In genomic region chr15:92629172-92629571, GRCm38 (mm10) we compare ENCODE assay signal across 29 mouse cellular contexts.
A peak's percentile ranks its signal among the peaks of the same experiment; 100 is the strongest.
DNase-seq lines count a peak whose midpoint lies in the region; ATAC-seq lines count a peak whose summit lies in the region.
"Had no signal": no experiment of that assay in that cellular context is flagged by ENCODE, and none has a peak within 500 bp of the region (broad histone marks: within the 10 kb centered on the region; RNA-seq: fewer than 3 reads in every experiment).

No protein-coding gene starts in this region.

- 5% methylated on average over 2 of the region's 2 CpGs for WGBS in heart, embryonic 11.5 days (ENCODE audit: insufficient replicate concordance)
- WGBS in heart, embryonic 16.5 days: 2% methylated on average over 2 of the region's 2 CpGs
- 17% methylated on average over 2 of the region's 2 CpGs for WGBS in hindbrain, embryonic 13.5 days
- 20% methylated on average over 2 of the region's 2 CpGs for WGBS in hindbrain, embryonic 16.5 days
- 19% methylated on average over 2 of the region's 2 CpGs for WGBS in midbrain, embryonic 14.5 days
- 33% methylated on average over 2 of the region's 2 CpGs for WGBS in midbrain, embryonic 11.5 days

- H3K36me3 ChIP-seq in heart, embryonic 11.5 days (ENCODE audit: control insufficient read depth, insufficient read depth, low read length): no peaks in the 10 kb centered on the region
- no peaks in the 10 kb centered on the region for H3K36me3 ChIP-seq in heart, embryonic 16.5 days (ENCODE audit: control insufficient read depth, insufficient read depth)
- H3K36me3 ChIP-seq in hindbrain, embryonic 13.5 days: no peaks in the 10 kb centered on the region
- no peaks in the 10 kb centered on the region for H3K36me3 ChIP-seq in hindbrain, embryonic 16.5 days (ENCODE audit: control insufficient read depth, insufficient read depth, low read length)
- H3K36me3 ChIP-seq in midbrain, embryonic 14.5 days (ENCODE audit: control insufficient read depth, insufficient read depth, low read length): no peaks in the 10 kb centered on the region
- no peaks in the 10 kb centered on the region for H3K36me3 ChIP-seq in midbrain, embryonic 11.5 days (ENCODE audit: control insufficient read depth, insufficient read depth, low read length)
- H3K36me3 ChIP-seq: embryonic facial prominence, embryonic 10.5 days; embryonic facial prominence, embryonic 15.5 days; forebrain, embryonic 12.5 days; G1E; limb, embryonic 13.5 days; neural tube, embryonic 12.5 days had no signal

- intact Hi-C loops in heart, postnatal 14 days (cut with DNase I): no loop called here
- intact Hi-C loops in heart, postnatal 25 days (cut with DNase I): no loop called here

- no peak overlapping the region for H3K4me3 ChIP-seq in heart, embryonic 11.5 days (ENCODE audit: low read depth, low read length)
- H3K4me3 ChIP-seq in heart, embryonic 16.5 days (ENCODE audit: low read length): no peak overlapping the region
- H3K4me3 ChIP-seq in hindbrain, embryonic 13.5 days: no peak overlapping the region
- no peak overlapping the region for H3K4me3 ChIP-seq in hindbrain, embryonic 16.5 days (ENCODE audit: low read length)
- no peak overlapping the region for H3K4me3 ChIP-seq in midbrain, embryonic 14.5 days (replicated peaks; ENCODE audit: low read depth, low read length)
- H3K4me3 ChIP-seq in midbrain, embryonic 11.5 days (ENCODE audit: low read depth, low read length): no peak overlapping the region
- H3K4me3 ChIP-seq: embryonic facial prominence, embryonic 10.5 days; embryonic facial prominence, embryonic 15.5 days; forebrain, embryonic 12.5 days; limb, embryonic 13.5 days; neural tube, embryonic 12.5 days had no signal

- no peak overlapping the region for H3K27ac ChIP-seq in heart, embryonic 11.5 days (ENCODE audit: low read depth, low read length)
- no peak overlapping the region for H3K27ac ChIP-seq in heart, embryonic 16.5 days (ENCODE audit: low read length)
- H3K27ac ChIP-seq in hindbrain, embryonic 13.5 days: peak overlapping the region; percentile 20; the same call in 1 of the 2 replicates
- no peak overlapping the region for H3K27ac ChIP-seq in hindbrain, embryonic 16.5 days (ENCODE audit: low read depth, low read length)
- 0 out of 2 replicates have a peak overlapping the region, but pooled peaks have one; percentile 15 for H3K27ac ChIP-seq in midbrain, embryonic 14.5 days (replicated peaks; ENCODE audit: low read depth, low read length)
- no peak overlapping the region for H3K27ac ChIP-seq in midbrain, embryonic 11.5 days (ENCODE audit: low read depth, low read length)
- H3K27ac ChIP-seq: embryonic facial prominence, embryonic 10.5 days; embryonic facial prominence, embryonic 15.5 days; forebrain, embryonic 12.5 days; kidney, postnatal 0 days; limb, embryonic 13.5 days; macrophage; neural tube, embryonic 12.5 days; stomach, postnatal 0 days had no signal

- peak; percentile 61 for ATAC-seq in heart, embryonic 11.5 days (replicated peaks; ENCODE audit: insufficient number of reproducible peaks, low FRiP score, low TSS enrichment)
- peak; percentile 75 for ATAC-seq in heart, embryonic 16.5 days (replicated peaks; ENCODE audit: extremely low read depth, insufficient read depth, low FRiP score)
- ATAC-seq in hindbrain, embryonic 13.5 days (ENCODE audit: low FRiP score): no peak
- no peak for ATAC-seq in hindbrain, embryonic 16.5 days
- ATAC-seq in midbrain, embryonic 14.5 days (ENCODE audit: low FRiP score, low TSS enrichment): no peak
- no peak for ATAC-seq in midbrain, embryonic 11.5 days (ENCODE audit: low FRiP score)
- ATAC-seq: forebrain, postnatal 0 days; intestine, embryonic 16.5 days had no signal

- H3K4me1 ChIP-seq in heart, embryonic 11.5 days (ENCODE audit: control insufficient read depth, insufficient read depth, low read length): peaks cover 20% of the 10 kb centered on the region
- peaks cover 16% of the 10 kb centered on the region for H3K4me1 ChIP-seq in heart, embryonic 16.5 days (ENCODE audit: control insufficient read depth, insufficient read depth, low read length)
- H3K4me1 ChIP-seq in hindbrain, embryonic 13.5 days (replicated peaks): peaks cover 25% of the 10 kb centered on the region
- H3K4me1 ChIP-seq in hindbrain, embryonic 16.5 days (ENCODE audit: control insufficient read depth, insufficient read depth, low read depth, low read length): peaks cover 2% of the 10 kb centered on the region; the same call in 1 of the 2 replicates
- peaks cover 6% of the 10 kb centered on the region; the same call in 1 of the 2 replicates for H3K4me1 ChIP-seq in midbrain, embryonic 14.5 days (ENCODE audit: control insufficient read depth, insufficient read depth, low read length)
- peaks cover 4% of the 10 kb centered on the region; the same call in 1 of the 2 replicates for H3K4me1 ChIP-seq in midbrain, embryonic 11.5 days (ENCODE audit: control insufficient read depth, insufficient read depth, low read length)
- H3K4me1 ChIP-seq: embryonic facial prominence, embryonic 15.5 days; limb, embryonic 13.5 days; neural tube, embryonic 12.5 days had no signal

- H3K9ac ChIP-seq in heart, embryonic 11.5 days (ENCODE audit: low read depth, low read length): no peak overlapping the region
- no peak overlapping the region for H3K9ac ChIP-seq in heart, embryonic 16.5 days (ENCODE audit: low read length)
- no peak overlapping the region for H3K9ac ChIP-seq in hindbrain, embryonic 13.5 days
- H3K9ac ChIP-seq in hindbrain, embryonic 16.5 days (ENCODE audit: low read depth, low read length): no peak overlapping the region
- no peak overlapping the region for H3K9ac ChIP-seq in midbrain, embryonic 14.5 days (replicated peaks; ENCODE audit: low read length)
- H3K9ac ChIP-seq in midbrain, embryonic 11.5 days (ENCODE audit: low read length): no peak overlapping the region
- H3K9ac ChIP-seq: embryonic facial prominence, embryonic 15.5 days; forebrain, embryonic 12.5 days; forebrain, postnatal 0 days; limb, embryonic 13.5 days; neural tube, embryonic 12.5 days had no signal

- H3K27me3 ChIP-seq in heart, embryonic 11.5 days (ENCODE audit: control insufficient read depth, insufficient read depth, low read length): no peaks in the 10 kb centered on the region; the same call in 1 of the 2 replicates
- no peaks in the 10 kb centered on the region for H3K27me3 ChIP-seq in heart, embryonic 16.5 days (ENCODE audit: control insufficient read depth, insufficient read depth, low read length)
- no peaks in the 10 kb centered on the region for H3K27me3 ChIP-seq in hindbrain, embryonic 13.5 days
- H3K27me3 ChIP-seq in hindbrain, embryonic 16.5 days (replicated peaks; ENCODE audit: control insufficient read depth, insufficient read depth, low read length): no peaks in the 10 kb centered on the region
- no peaks in the 10 kb centered on the region for H3K27me3 ChIP-seq in midbrain, embryonic 14.5 days (ENCODE audit: control insufficient read depth, insufficient read depth, low read length)
- H3K27me3 ChIP-seq in midbrain, embryonic 11.5 days (ENCODE audit: control insufficient read depth, insufficient read depth, low read length): no peaks in the 10 kb centered on the region
- H3K27me3 ChIP-seq: embryonic facial prominence, embryonic 15.5 days; limb, embryonic 13.5 days had no signal

- H3K4me2 ChIP-seq in heart, embryonic 11.5 days: no peak overlapping the region
- H3K4me2 ChIP-seq in heart, embryonic 16.5 days (ENCODE audit: low read depth, low read length): no peak overlapping the region
- H3K4me2 ChIP-seq in hindbrain, embryonic 13.5 days: no peak overlapping the region
- no peak overlapping the region for H3K4me2 ChIP-seq in hindbrain, embryonic 16.5 days (ENCODE audit: low read length)
- H3K4me2 ChIP-seq in midbrain, embryonic 14.5 days (ENCODE audit: low read length): no peak overlapping the region
- no peak overlapping the region for H3K4me2 ChIP-seq in midbrain, embryonic 11.5 days
- H3K4me2 ChIP-seq: embryonic facial prominence, embryonic 15.5 days; forebrain, embryonic 12.5 days; limb, embryonic 13.5 days; liver, embryonic 11.5 days; neural tube, embryonic 12.5 days had no signal

- no peak for DNase-seq in heart, postnatal 14 days
- no peak for DNase-seq in heart, postnatal 25 days (ENCODE audit: low spot score)
- peak; percentile 31 for DNase-seq in midbrain, embryonic 14.5 days
- no peak for DNase-seq in midbrain, embryonic 11.5 days (ENCODE audit: low spot score, missing footprints)
- DNase-seq: adrenal gland, adult 8-10 months; cerebellum, adult 8-10 months; cerebellum, postnatal 25 days; forebrain, postnatal 0 days; kidney, adult 8-10 months; kidney, postnatal 4 days; lung, postnatal 10 days; right cerebral cortex, postnatal 4 days; thymus, adult 18-20 months; thymus, postnatal 25 days had no signal

- H3K9me3 ChIP-seq in heart, embryonic 11.5 days (replicated peaks; ENCODE audit: control insufficient read depth, low read length): no peaks in the 10 kb centered on the region
- H3K9me3 ChIP-seq in heart, embryonic 16.5 days (replicated peaks; ENCODE audit: control insufficient read depth, low read length): no peaks in the 10 kb centered on the region
- H3K9me3 ChIP-seq in hindbrain, embryonic 13.5 days: no peaks in the 10 kb centered on the region
- H3K9me3 ChIP-seq in hindbrain, embryonic 16.5 days (ENCODE audit: control insufficient read depth, low read length): no peaks in the 10 kb centered on the region
- no peaks in the 10 kb centered on the region for H3K9me3 ChIP-seq in midbrain, embryonic 14.5 days (ENCODE audit: control insufficient read depth, low read length)
- H3K9me3 ChIP-seq in midbrain, embryonic 11.5 days (ENCODE audit: control insufficient read depth, low read length): no peaks in the 10 kb centered on the region
- H3K9me3 ChIP-seq: embryonic facial prominence, embryonic 10.5 days; embryonic facial prominence, embryonic 15.5 days; forebrain, embryonic 12.5 days; limb, embryonic 13.5 days; neural tube, embryonic 12.5 days had no signal

Comparison
In these comparisons a context has a peak if more than half of its experiments do, and no peak if none do; other contexts are left out.
1. H3K27ac ChIP-seq: peak in hindbrain, embryonic 13.5 days (single experiment) and midbrain, embryonic 14.5 days (single experiment); none in heart, embryonic 11.5 days (single experiment), heart, embryonic 16.5 days (single experiment), hindbrain, embryonic 16.5 days (single experiment) and midbrain, embryonic 11.5 days (single experiment).
2. ATAC-seq: peak in heart, embryonic 11.5 days (single experiment) and heart, embryonic 16.5 days (single experiment); none in hindbrain, embryonic 13.5 days (single experiment), hindbrain, embryonic 16.5 days (single experiment), midbrain, embryonic 14.5 days (single experiment) and midbrain, embryonic 11.5 days (single experiment).